In genomic region chr15:91191412-91192222, GRCm38 (mm10) we compare ENCODE assay signal across 8 mouse cellular contexts. TPM values are rescaled to one million over a fixed set of nuclear protein-coding genes. Genes with fewer than 3 reads are reported as not detected.
DNase-seq lines count a peak whose midpoint lies in the region; ATAC-seq and TF ChIP-seq lines count a peak whose summit lies in the region.

Gene Abcd2 (minus strand): TSS chr15:91191799.

- H3K36me3 ChIP-seq in limb, embryonic 12.5 days: no peaks in the 10 kb centered on the region
- H3K36me3 ChIP-seq in midbrain, embryonic 13.5 days: no peaks in the 10 kb centered on the region

- peak; percentile 18; the same call in 1 of the 2 replicates for TF ChIP-seq POLR2A in brain, embryonic 14.5 days (IDR thresholded peaks at IDR 0.05; ENCODE audit: borderline replicate concordance, extremely low read depth, insufficient read depth, insufficient read length, poor library complexity, severe bottlenecking)
- peak; percentile 42 for TF ChIP-seq POLR2A in embryonic fibroblast, embryonic 13.5 days (IDR thresholded peaks at IDR 0.05; ENCODE audit: low read depth, low read length)

- H3K9me3 ChIP-seq in limb, embryonic 12.5 days: no peaks in the 10 kb centered on the region
- H3K9me3 ChIP-seq in midbrain, embryonic 13.5 days: no peaks in the 10 kb centered on the region

- peak; percentile 7 for DNase-seq in 416B (ENCODE audit: low read depth)
- DNase-seq in brain, embryonic 14.5 days (ENCODE audit: low read depth): peak; percentile 95
- DNase-seq in heart, adult 8-10 months (ENCODE audit: low spot score): peak; percentile 78
- peak; percentile 39 to 56 for DNase-seq in kidney, adult 8-10 months
- peak; percentile 11 to 47 for DNase-seq in spleen, postnatal 10 days (ENCODE audit: low spot score in 2 of 2)

- ATAC-seq in limb, embryonic 12.5 days (ENCODE audit: insufficient number of reproducible peaks, insufficient read depth, low FRiP score, low TSS enrichment, low read depth): peak; percentile 93
- ATAC-seq in midbrain, embryonic 13.5 days: peak; percentile 96

- peak within 1 kb of the TSS; percentile 50 for H3K4me3 ChIP-seq in embryonic fibroblast, embryonic 13.5 days (ENCODE audit: insufficient read depth, low read length)
- peak within 1 kb of the TSS; percentile 41 for H3K4me3 ChIP-seq in limb, embryonic 12.5 days (replicated peaks)
- peak within 1 kb of the TSS; percentile 55 for H3K4me3 ChIP-seq in midbrain, embryonic 13.5 days (replicated peaks)

- peak within 1 kb of the TSS; percentile 42; the same call in 1 of the 2 replicates for H3K9ac ChIP-seq in limb, embryonic 12.5 days (replicated peaks)
- H3K9ac ChIP-seq in midbrain, embryonic 13.5 days (replicated peaks): peak within 1 kb of the TSS; percentile 69

- under 1% methylated on average over 22 of the region's 22 CpGs for WGBS in limb, embryonic 12.5 days
- WGBS in midbrain, embryonic 13.5 days: under 1% methylated on average over 22 of the region's 22 CpGs

- peaks cover 4% of the 10 kb centered on the region; the same call in 1 of the 2 replicates for H3K4me1 ChIP-seq in embryonic fibroblast, embryonic 13.5 days (ENCODE audit: control insufficient read depth, insufficient read depth, low read length)
- H3K4me1 ChIP-seq in limb, embryonic 12.5 days (replicated peaks): peaks cover 11% of the 10 kb centered on the region
- peaks cover 39% of the 10 kb centered on the region for H3K4me1 ChIP-seq in midbrain, embryonic 13.5 days (replicated peaks)

- no peak for TF ChIP-seq CTCF in brain, embryonic 14.5 days (IDR thresholded peaks at IDR 0.05; ENCODE audit: borderline replicate concordance, extremely low read depth, insufficient read depth, insufficient read length)
- TF ChIP-seq CTCF in embryonic fibroblast, embryonic 13.5 days (IDR thresholded peaks at IDR 0.05; ENCODE audit: borderline replicate concordance, insufficient read depth, low read length): no peak

- no peaks in the 10 kb centered on the region; the same call in 1 of the 2 replicates for H3K27me3 ChIP-seq in limb, embryonic 12.5 days
- H3K27me3 ChIP-seq in midbrain, embryonic 13.5 days: no peaks in the 10 kb centered on the region; the same call in 1 of the 2 replicates

- peak within 1 kb of the TSS; percentile 60 for H3K4me2 ChIP-seq in limb, embryonic 12.5 days
- H3K4me2 ChIP-seq in midbrain, embryonic 13.5 days (replicated peaks): peak within 1 kb of the TSS; percentile 81

- H3K27ac ChIP-seq in embryonic fibroblast, embryonic 13.5 days (ENCODE audit: insufficient read depth, low read length): peak within 1 kb of the TSS; percentile 87
- peak within 1 kb of the TSS; percentile 79 for H3K27ac ChIP-seq in limb, embryonic 12.5 days
- peak within 1 kb of the TSS; percentile 87 for H3K27ac ChIP-seq in midbrain, embryonic 13.5 days

RNA-seq across cellular contexts. Expression of gene Abcd2, which starts in this region (rescaled TPM):
- 5.7 and 7.2 TPM in 2 replicates for polyA plus RNA-seq in brain, embryonic 14.5 days (2012; rRNA removed)
- polyA plus RNA-seq in embryonic fibroblast, embryonic 13.5 days (2011; ENCODE audit: insufficient read length, low read depth, missing spikeins): 0.55 and 2.4 TPM in 2 replicates
- 1 to 10 TPM; 4.3 to 4.8 (median 4.5) TPM for total RNA-seq in heart, adult 8-10 months (2022)
- polyA plus RNA-seq in limb, embryonic 12.5 days (2016; fragmentation: Nextera tagmentation; extraction: Ambion mirVana): 2.6 and 3.3 TPM in 2 replicates
- polyA plus RNA-seq in midbrain, embryonic 13.5 days (2015; fragmentation: Nextera tagmentation; extraction: Ambion mirVana): 18.6 and 18.8 TPM in 2 replicates

Comparison
In these comparisons a context has a peak if more than half of its experiments do, and no peak if none do; other contexts are left out.
1. Peak in every context shown above with its lines: DNase-seq, ATAC-seq, H3K4me3 ChIP-seq and H3K27ac ChIP-seq.
2. DNase-seq: peak in every context shown above with its lines; median percentile 95 in brain, embryonic 14.5 days; 78 in heart, adult 8-10 months; 48 in kidney, adult 8-10 months; 29 in spleen, postnatal 10 days; 7 in 416B.